Mouse (Mus musculus) ES-E14 (cell line): ENCODE data around the gene Skida1.

Experiments
- CHD2 ChIP-seq: IDR thresholded peaks from 2 replicates; pipeline ENCODE4 v1.6.1; 2014; ENCODE audit warnings: mild to moderate bottlenecking, low read depth, low read length, inconsistent platforms
- MAFK ChIP-seq: IDR thresholded peaks from 2 replicates; pipeline ENCODE4 v1.6.1; 2014; ENCODE audit warnings: mild to moderate bottlenecking, low read depth, low read length, inconsistent platforms; ENCODE audit not compliant: insufficient read depth
- ZC3H11A ChIP-seq: IDR thresholded peaks from 2 replicates; pipeline ENCODE4 v1.6.1; 2012; ENCODE audit warnings: low read depth, mild to moderate bottlenecking, inconsistent platforms, low read length, borderline replicate concordance

GRCm38 (mm10) chr2:18005137-18005536, 43.7 kb downstream of the Skida1 start:
- no peak for TF ChIP-seq ZC3H11A
- no peak for TF ChIP-seq CHD2
- no peak for TF ChIP-seq MAFK
